Mouse (Mus musculus): ENCODE measurements around the gene Ceacam20.

DNA sequence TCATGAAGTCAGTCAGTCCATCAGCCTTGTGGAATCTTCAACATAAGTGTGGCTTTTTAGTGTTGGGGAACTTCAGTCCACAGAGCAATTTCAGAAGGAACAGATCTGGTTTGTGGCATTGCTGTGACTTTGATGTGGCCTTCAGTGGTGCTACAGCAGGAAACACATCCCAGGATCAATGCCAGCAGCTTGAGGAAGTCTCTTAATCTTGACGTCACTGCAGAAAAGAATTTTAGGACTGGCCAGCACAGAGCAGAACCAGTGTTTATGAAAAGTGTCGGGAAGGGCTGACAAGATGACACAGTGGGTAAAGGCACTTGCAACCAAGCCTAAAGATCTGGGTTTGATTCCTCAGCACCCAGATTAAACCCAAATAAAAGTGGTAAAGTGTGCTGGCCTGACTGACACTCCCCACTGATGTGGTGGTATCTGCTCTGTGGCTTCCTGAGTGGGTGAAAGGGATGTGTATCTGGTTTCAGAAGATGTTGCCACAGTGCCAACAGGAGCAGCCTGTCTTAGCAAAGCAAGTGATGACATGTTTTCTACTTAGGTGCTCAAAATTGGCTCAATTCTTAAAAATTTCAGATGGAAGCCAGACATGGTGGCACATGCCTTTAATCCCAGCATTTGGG lies 38.2 kb upstream of the Ceacam20 start:
- no peak for TF ChIP-seq POLR2A (IDR thresholded peaks at IDR 0.05; ENCODE audit: borderline replicate concordance, insufficient read depth, low read length)
- no peak for TF ChIP-seq CTCF (IDR thresholded peaks at IDR 0.05; ENCODE audit: borderline replicate concordance, insufficient read depth, low read depth, low read length)

Measured in cerebellum, adult 2 months (tissue).